ENCODE assay signal across 9 mouse cellular contexts in genomic region chr5:29894606-29895595, GRCm38 (mm10).
DNase-seq lines count a peak whose midpoint lies in the region; ATAC-seq and TF ChIP-seq lines count a peak whose summit lies in the region.
"Had no signal": no experiment of that assay in that cellular context is flagged by ENCODE, and none has a peak within 500 bp of the region (broad histone marks: within the 10 kb centered on the region; RNA-seq: fewer than 3 reads in every experiment).

No protein-coding gene starts in this region.

- no peak for TF ChIP-seq RAD21 in CH12.LX (IDR thresholded peaks at IDR 0.05; ENCODE audit: low read depth, low read length)

- H3K9ac ChIP-seq in CH12.LX (ENCODE audit: insufficient read depth, low read depth), result peak overlapping the region; percentile 78
- H3K9ac ChIP-seq in forebrain, embryonic 11.5 days (ENCODE audit: low read length), result no peak overlapping the region; the same call in 1 of the 2 replicates
- no peak overlapping the region for H3K9ac ChIP-seq in hindbrain, embryonic 11.5 days (ENCODE audit: low read depth, low read length)
- H3K9ac ChIP-seq in lung, postnatal 0 days (replicated peaks; ENCODE audit: low read depth), result no peak overlapping the region
- no peak overlapping the region for H3K9ac ChIP-seq in stomach, postnatal 0 days (ENCODE audit: low read length)
- H3K9ac ChIP-seq: limb, embryonic 15.5 days had no signal

- dilution Hi-C loops in CH12.LX (cut with MboI; ENCODE audit: extremely low pct_ligation_motif_present, extremely low pct_unique_long_range_greater_than_20kb, low sequenced_read_pairs), result no loop called here

- TF ChIP-seq EP300 in CH12.LX (IDR thresholded peaks at IDR 0.05; ENCODE audit: low read length), result peak; percentile 77
- 0 out of 2 replicates have a peak, but pooled peaks have one; percentile 9 for TF ChIP-seq EP300 in lung, postnatal 0 days (IDR thresholded peaks at IDR 0.05)
- no peak for TF ChIP-seq EP300 in stomach, postnatal 0 days (optimal IDR thresholded peaks at IDR 0.05)

- WGBS in forebrain, embryonic 11.5 days, result 29% methylated on average over 9 of the region's 9 CpGs
- 40% methylated on average over 9 of the region's 9 CpGs for WGBS in hindbrain, embryonic 11.5 days
- 57% methylated on average over 9 of the region's 9 CpGs for WGBS in lung, postnatal 0 days
- 47% methylated on average over 9 of the region's 9 CpGs for WGBS in stomach, postnatal 0 days

- in situ Hi-C loops in CH12.LX (cut with MboI; ENCODE audit: low pct_ligation_motif_present, low pct_unique_long_range_greater_than_20kb, low sequenced_read_pairs), result no loop called here

- no peak for TF ChIP-seq POLR2A in CH12.LX (IDR thresholded peaks at IDR 0.05; ENCODE audit: low read depth, low read length)

- peak; percentile 52 for DNase-seq in CH12.LX (ENCODE audit: extremely low read depth)
- no peak for DNase-seq in forebrain, embryonic 11.5 days (ENCODE audit: low spot score)
- peak; percentile 12 for DNase-seq in hindbrain, embryonic 11.5 days (ENCODE audit: low spot score)
- peak; percentile 69 for DNase-seq in lung, postnatal 0 days (ENCODE audit: low spot score)
- peak; percentile 16 for DNase-seq in stomach, postnatal 0 days (ENCODE audit: low spot score)
- DNase-seq in thymus, postnatal 0 days (ENCODE audit: low spot score), result no peak
- DNase-seq in cerebellum, adult 8-10 months, result no peak
- no peak for DNase-seq in testis, postnatal 14 days (ENCODE audit: low spot score)

- peak overlapping the region; percentile 93 for H3K27ac ChIP-seq in CH12.LX (ENCODE audit: insufficient read depth, low read depth)
- H3K27ac ChIP-seq in forebrain, embryonic 11.5 days (ENCODE audit: low read depth, low read length), result no peak overlapping the region
- no peak overlapping the region for H3K27ac ChIP-seq in hindbrain, embryonic 11.5 days (ENCODE audit: low read depth, low read length)
- H3K27ac ChIP-seq in lung, postnatal 0 days (ENCODE audit: low read length), result no peak overlapping the region
- no peak overlapping the region for H3K27ac ChIP-seq in stomach, postnatal 0 days (replicated peaks)
- H3K27ac ChIP-seq: limb, embryonic 15.5 days had no signal

- ATAC-seq in forebrain, embryonic 11.5 days (replicated peaks; ENCODE audit: low FRiP score), result no peak
- no peak for ATAC-seq in hindbrain, embryonic 11.5 days (ENCODE audit: low FRiP score)
- peak; percentile 65 for ATAC-seq in lung, postnatal 0 days
- no peak; the same call in 1 of the 2 replicates for ATAC-seq in stomach, postnatal 0 days (ENCODE audit: low FRiP score, low TSS enrichment)

- no peak for TF ChIP-seq CTCF in CH12.LX (conservative IDR thresholded peaks at IDR 0.05 in 1 of 2, IDR thresholded peaks at IDR 0.05 in 1 of 2; ENCODE audit: low read depth in 2 of 2, low read length in 2 of 2)
- no peak for TF ChIP-seq CTCF in lung, postnatal 0 days (IDR thresholded peaks at IDR 0.05)
- no peak for TF ChIP-seq CTCF in stomach, postnatal 0 days (IDR thresholded peaks at IDR 0.05; ENCODE audit: low read depth)

- peaks cover 22 to 84% of the 10 kb centered on the region in 2 experiments for H3K4me1 ChIP-seq in CH12.LX (ENCODE audit: control insufficient read depth in 1 of 2, insufficient read depth in 2 of 2)
- peaks cover 4% of the 10 kb centered on the region; the same call in 1 of the 2 replicates for H3K4me1 ChIP-seq in forebrain, embryonic 11.5 days (replicated peaks; ENCODE audit: control insufficient read depth, insufficient read depth, low read length)
- H3K4me1 ChIP-seq in hindbrain, embryonic 11.5 days (replicated peaks; ENCODE audit: control insufficient read depth, insufficient read depth, low read length), result no peaks in the 10 kb centered on the region; the same call in 1 of the 2 replicates
- H3K4me1 ChIP-seq in lung, postnatal 0 days (ENCODE audit: insufficient read depth, low read depth, low read length), result no peaks in the 10 kb centered on the region
- H3K4me1 ChIP-seq in stomach, postnatal 0 days (replicated peaks; ENCODE audit: control insufficient read depth, insufficient read depth), result no peaks in the 10 kb centered on the region; the same call in 1 of the 2 replicates

- H3K9me3 ChIP-seq in CH12.LX (replicated peaks; ENCODE audit: low read length), result no peaks in the 10 kb centered on the region
- H3K9me3 ChIP-seq in forebrain, embryonic 11.5 days (ENCODE audit: control insufficient read depth, low read length), result no peaks in the 10 kb centered on the region
- no peaks in the 10 kb centered on the region for H3K9me3 ChIP-seq in hindbrain, embryonic 11.5 days (ENCODE audit: control insufficient read depth, low read length)
- H3K9me3 ChIP-seq in lung, postnatal 0 days (ENCODE audit: low read length), result no peaks in the 10 kb centered on the region
- no peaks in the 10 kb centered on the region for H3K9me3 ChIP-seq in stomach, postnatal 0 days (ENCODE audit: control insufficient read depth, low read length)
- H3K9me3 ChIP-seq: limb, embryonic 15.5 days had no signal

- no peaks in the 10 kb centered on the region for H3K36me3 ChIP-seq in CH12.LX (replicated peaks in 1 of 2; ENCODE audit: control insufficient read depth in 1 of 2, insufficient read depth in 1 of 2, low read length in 1 of 2)
- H3K36me3 ChIP-seq in forebrain, embryonic 11.5 days (ENCODE audit: control insufficient read depth, insufficient read depth, low read length), result no peaks in the 10 kb centered on the region
- no peaks in the 10 kb centered on the region for H3K36me3 ChIP-seq in hindbrain, embryonic 11.5 days (ENCODE audit: control insufficient read depth, insufficient read depth, low read length)
- no peaks in the 10 kb centered on the region for H3K36me3 ChIP-seq in lung, postnatal 0 days (ENCODE audit: insufficient read depth, low read length)
- H3K36me3 ChIP-seq in stomach, postnatal 0 days (ENCODE audit: control insufficient read depth, insufficient read depth, low read length), result no peaks in the 10 kb centered on the region
- H3K36me3 ChIP-seq: limb, embryonic 15.5 days had no signal

- no peaks in the 10 kb centered on the region for H3K27me3 ChIP-seq in CH12.LX (replicated peaks)
- no peaks in the 10 kb centered on the region for H3K27me3 ChIP-seq in forebrain, embryonic 11.5 days (ENCODE audit: control insufficient read depth, insufficient read depth, low read length)
- no peaks in the 10 kb centered on the region for H3K27me3 ChIP-seq in hindbrain, embryonic 11.5 days (ENCODE audit: control insufficient read depth, insufficient read depth, low read length)
- H3K27me3 ChIP-seq in lung, postnatal 0 days (replicated peaks; ENCODE audit: insufficient read depth, low read length), result no peaks in the 10 kb centered on the region
- H3K27me3 ChIP-seq in stomach, postnatal 0 days (ENCODE audit: control insufficient read depth, insufficient read depth, low read length), result no peaks in the 10 kb centered on the region
- H3K27me3 ChIP-seq: limb, embryonic 15.5 days had no signal

- H3K79me2 ChIP-seq in CH12.LX (replicated peaks; ENCODE audit: control insufficient read depth, extremely low read depth, insufficient read depth, poor library complexity, severe bottlenecking), result no peaks in the 10 kb centered on the region

- H3K4me3 ChIP-seq in CH12.LX (replicated peaks in 1 of 3; ENCODE audit: low read depth in 2 of 3, low read length in 2 of 3, poor library complexity in 1 of 3), result no peak overlapping the region
- H3K4me3 ChIP-seq in forebrain, embryonic 11.5 days (ENCODE audit: low read depth, low read length), result no peak overlapping the region
- no peak overlapping the region for H3K4me3 ChIP-seq in hindbrain, embryonic 11.5 days (ENCODE audit: low read depth, low read length)
- no peak overlapping the region for H3K4me3 ChIP-seq in lung, postnatal 0 days (ENCODE audit: low read depth, low read length)
- 0 out of 2 replicates have a peak overlapping the region, but pooled peaks have one; percentile 1 for H3K4me3 ChIP-seq in stomach, postnatal 0 days (ENCODE audit: low read depth, low read length)
- H3K4me3 ChIP-seq: limb, embryonic 15.5 days had no signal

- H3K4me2 ChIP-seq in CH12.LX (ENCODE audit: insufficient read depth, low read depth, poor library complexity, severe bottlenecking), result peak overlapping the region; percentile 88
- peak overlapping the region; percentile 21; the same call in 1 of the 2 replicates for H3K4me2 ChIP-seq in forebrain, embryonic 11.5 days (ENCODE audit: low read depth, low read length, severe bottlenecking)
- H3K4me2 ChIP-seq in hindbrain, embryonic 11.5 days (replicated peaks; ENCODE audit: low read depth, low read length), result no peak overlapping the region
- no peak overlapping the region for H3K4me2 ChIP-seq in lung, postnatal 0 days (replicated peaks; ENCODE audit: low read depth, low read length)
- H3K4me2 ChIP-seq in stomach, postnatal 0 days (replicated peaks; ENCODE audit: low read depth), result peak overlapping the region; percentile 27; the same call in 1 of the 2 replicates
- H3K4me2 ChIP-seq: limb, embryonic 15.5 days had no signal

TF ChIP-seq in CH12.LX, 34 proteins besides CTCF, POLR2A, EP300 and RAD21 (continues in another document):
- 0 out of 2 replicates have a peak, but pooled peaks have one; percentile 29 for TF ChIP-seq CHD2 (IDR thresholded peaks at IDR 0.05; ENCODE audit: low read length)
- TF ChIP-seq MAFK (IDR thresholded peaks at IDR 0.05; ENCODE audit: insufficient replicate concordance, low read length), result no peak
- TF ChIP-seq ZKSCAN1 (IDR thresholded peaks at IDR 0.05; ENCODE audit: borderline replicate concordance, low read depth, low read length), result no peak
- no peak for TF ChIP-seq USF1 (IDR thresholded peaks at IDR 0.05; ENCODE audit: low read depth, low read length)
- TF ChIP-seq USF2 (conservative IDR thresholded peaks at IDR 0.05; ENCODE audit: low read depth, low read length), result no peak
- TF ChIP-seq ETS1 (conservative IDR thresholded peaks at IDR 0.05; ENCODE audit: low read depth, low read length), result peak; percentile 62; the same call in 1 of the 2 replicates
- TF ChIP-seq KAT2A (IDR thresholded peaks at IDR 0.05; ENCODE audit: insufficient replicate concordance, low read length), result no peak
- peak; percentile 96 for TF ChIP-seq ZNF384 (IDR thresholded peaks at IDR 0.05; ENCODE audit: low read depth, low read length)
- TF ChIP-seq POLR2AphosphoS2 (IDR thresholded peaks at IDR 0.05; ENCODE audit: low read depth, low read length), result no peak
- 0 out of 2 replicates have a peak, but pooled peaks have one; percentile 35 for TF ChIP-seq MAZ (IDR thresholded peaks at IDR 0.05; ENCODE audit: low read depth, low read length)
- no peak; the same call in 1 of the 2 replicates for TF ChIP-seq SMC3 (IDR thresholded peaks at IDR 0.05; ENCODE audit: low read depth, low read length)
- peak; percentile 45; the same call in 1 of the 2 replicates for TF ChIP-seq BHLHE40 (IDR thresholded peaks at IDR 0.05; ENCODE audit: low read depth, low read length)
- TF ChIP-seq RCOR1 (conservative IDR thresholded peaks at IDR 0.05; ENCODE audit: low read depth, low read length), result no peak
- no peak for TF ChIP-seq PAX5 (IDR thresholded peaks at IDR 0.05; ENCODE audit: low read length)
- no peak for TF ChIP-seq TBP (conservative IDR thresholded peaks at IDR 0.05; ENCODE audit: low read depth, low read length)
- no peak; the same call in 1 of the 2 replicates for TF ChIP-seq JUND (conservative IDR thresholded peaks at IDR 0.05; ENCODE audit: low read depth, low read length)
- TF ChIP-seq E2F4 (IDR thresholded peaks at IDR 0.05; ENCODE audit: insufficient replicate concordance, low read depth, low read length), result no peak

Comparison
In these comparisons a context has a peak if more than half of its experiments do, and no peak if none do; other contexts are left out.
1. DNase-seq: peak in CH12.LX (single experiment), hindbrain, embryonic 11.5 days (single experiment), lung, postnatal 0 days (single experiment) and stomach, postnatal 0 days (single experiment); none in forebrain, embryonic 11.5 days (single experiment), thymus, postnatal 0 days (single experiment), cerebellum, adult 8-10 months (single experiment) and testis, postnatal 14 days (single experiment).
2. H3K4me2 ChIP-seq: peak in CH12.LX (single experiment), forebrain, embryonic 11.5 days (single experiment) and stomach, postnatal 0 days (single experiment); none in hindbrain, embryonic 11.5 days (single experiment) and lung, postnatal 0 days (single experiment).